Mouse (Mus musculus) heart, adult 18-20 months (tissue): ENCODE measurements around the gene S100a9. TPM values are rescaled to one million over a fixed set of nuclear protein-coding genes. Genes with fewer than 3 reads are reported as not detected.

Source experiments
- total RNA-seq, 2 experiments: library from RNA; stranded (reverse); gene quantifications; 2 replicates each; pipeline ENCODE4 v1.2.3; 2021

S100a9 gene
- total RNA-seq, 2 experiments from 2014 or later = 0.57 TPM; not detected in 1

Other genes starting within 250 kb of the S100a9 start
- 10 to 100 TPM; 16.2 to 16.8 TPM for gene Npr1, start 229.9 kb downstream of the S100a9 start, total RNA-seq
- 10 to 100 TPM; 29.3 to 30.1 TPM for gene Ilf2, start 219.6 kb downstream of the S100a9 start, total RNA-seq
- 10 to 100 TPM; 62.0 to 70.7 TPM for gene Snapin, start 204.7 kb downstream of the S100a9 start, total RNA-seq
- gene Chtop, start 186.2 kb downstream of the S100a9 start, total RNA-seq = 10 to 100 TPM; 90.0 to 96.6 TPM
- 1,000 to 10,000 TPM; 1,108 to 1,133 TPM for gene S100a1, start 181.3 kb downstream of the S100a9 start, total RNA-seq
- 10 to 100 TPM; 29.6 to 31.2 TPM for gene S100a13, start 181.3 kb downstream of the S100a9 start, total RNA-seq
- gene S100a14, start 168.9 kb downstream of the S100a9 start, total RNA-seq = under 1 TPM; 0.49 to 0.60 TPM
- 10 to 100 TPM; 62.9 to 71.8 TPM for gene S100a16, start 158.5 kb downstream of the S100a9 start, total RNA-seq
- gene S100a3, start 135.1 kb downstream of the S100a9 start, total RNA-seq = not detected
- not detected for gene S100a2, start 105.5 kb downstream of the S100a9 start, total RNA-seq
- not detected for gene Gm42674, start 93.8 kb downstream of the S100a9 start, total RNA-seq
- gene S100a4, start 92.0 kb downstream of the S100a9 start, total RNA-seq = 10 to 100 TPM; 12.5 to 14.1 TPM
- gene S100a5, start 87.2 kb downstream of the S100a9 start, total RNA-seq = not detected
- 10 to 100 TPM; 76.5 to 79.4 TPM for gene S100a6, start 82.8 kb downstream of the S100a9 start, total RNA-seq
- gene S100a7a, start 41.7 kb downstream of the S100a9 start, total RNA-seq = under 1 TPM in 1 of 2 experiments, not detected in 1; 0.47 TPM
- gene S100a8, start 26.7 kb downstream of the S100a9 start, total RNA-seq = not detected
- gene Pglyrp4, start 31.2 kb upstream of the S100a9 start, total RNA-seq = not detected
- not detected for gene Gm5849, start 82.2 kb upstream of the S100a9 start, total RNA-seq